Mouse (Mus musculus): ENCODE results near the gene Esrrg. TPM values are rescaled to one million over a fixed set of nuclear protein-coding genes. Genes with fewer than 3 reads are reported as not detected.

Esrrg gene
- total and polyA plus RNA-seq, 3 experiments, result not detected

DNA sequence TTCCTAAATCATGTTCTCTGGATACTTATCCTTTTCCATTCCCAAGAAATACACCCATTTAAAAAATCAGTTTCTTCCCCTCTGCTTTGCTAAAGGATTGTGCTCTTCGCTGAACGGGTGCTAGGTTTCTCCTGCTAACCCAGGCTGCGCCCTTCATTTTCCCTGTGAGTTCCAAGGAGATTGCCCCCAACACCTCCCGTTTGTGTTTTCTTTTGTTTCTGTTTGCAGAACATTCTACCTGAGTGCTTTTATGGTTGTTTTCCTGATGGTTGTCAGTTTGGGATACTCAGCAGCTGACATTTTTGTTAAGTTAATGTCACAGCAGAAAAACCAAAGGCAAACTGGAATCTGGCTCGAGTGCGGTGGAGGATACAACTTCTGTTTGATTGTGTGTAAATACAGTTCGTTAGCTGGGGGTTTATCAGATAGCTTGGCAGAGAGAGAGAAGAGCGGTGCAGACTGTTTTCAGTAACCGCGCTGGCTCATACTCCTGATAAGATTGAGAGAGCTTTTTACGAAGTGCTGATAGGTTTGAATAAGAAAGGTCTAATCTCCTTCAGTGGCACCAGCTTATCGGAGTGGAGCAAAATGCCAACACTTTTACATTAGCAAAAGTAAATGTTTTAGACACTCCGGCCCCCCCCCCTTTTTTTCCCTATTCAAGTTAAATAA, 398.4 kb downstream of the Esrrg start:
- no peaks in the 10 kb centered on the region for H3K36me3 ChIP-seq (replicated peaks in 1 of 2; ENCODE audit: control insufficient read depth in 1 of 2, insufficient read depth in 1 of 2, low read length in 1 of 2)
- no peak overlapping the region for H3K27ac ChIP-seq (ENCODE audit: insufficient read depth, low read depth)
- H3K9ac ChIP-seq (ENCODE audit: insufficient read depth, low read depth), result no peak overlapping the region
- no peak overlapping the region for H3K4me3 ChIP-seq (replicated peaks in 1 of 3; ENCODE audit: low read depth in 2 of 3, low read length in 2 of 3, poor library complexity in 1 of 3)
- H3K27me3 ChIP-seq (replicated peaks), result no peaks in the 10 kb centered on the region
- in situ Hi-C loops (cut with MboI; ENCODE audit: low pct_ligation_motif_present, low pct_unique_long_range_greater_than_20kb, low sequenced_read_pairs) (no loop called here), dilution Hi-C loops (cut with MboI; ENCODE audit: extremely low pct_ligation_motif_present, extremely low pct_unique_long_range_greater_than_20kb, low sequenced_read_pairs) (no loop called here)
- no peak overlapping the region for H3K4me2 ChIP-seq (ENCODE audit: insufficient read depth, low read depth, poor library complexity, severe bottlenecking)
- peaks cover 65% of the 10 kb centered on the region for H3K9me3 ChIP-seq (replicated peaks; ENCODE audit: low read length)
- TF ChIP-seq KAT2A (IDR thresholded peaks at IDR 0.05; ENCODE audit: insufficient replicate concordance, low read length) (no peak), SMC3 (IDR thresholded peaks at IDR 0.05; ENCODE audit: low read depth, low read length) (no peak), UBTF (IDR thresholded peaks at IDR 0.05; ENCODE audit: low read depth, low read length) (no peak), BHLHE40 (IDR thresholded peaks at IDR 0.05; ENCODE audit: low read depth, low read length) (no peak), CHD1 (IDR thresholded peaks at IDR 0.05; ENCODE audit: low read depth, low read length) (no peak)
- no peak for DNase-seq (ENCODE audit: extremely low read depth)
- H3K4me1 ChIP-seq (ENCODE audit: control insufficient read depth in 1 of 2, insufficient read depth in 2 of 2), result no peaks in the 10 kb centered on the region
- H3K79me2 ChIP-seq (replicated peaks; ENCODE audit: control insufficient read depth, extremely low read depth, insufficient read depth, poor library complexity, severe bottlenecking), result no peaks in the 10 kb centered on the region

DNA sequence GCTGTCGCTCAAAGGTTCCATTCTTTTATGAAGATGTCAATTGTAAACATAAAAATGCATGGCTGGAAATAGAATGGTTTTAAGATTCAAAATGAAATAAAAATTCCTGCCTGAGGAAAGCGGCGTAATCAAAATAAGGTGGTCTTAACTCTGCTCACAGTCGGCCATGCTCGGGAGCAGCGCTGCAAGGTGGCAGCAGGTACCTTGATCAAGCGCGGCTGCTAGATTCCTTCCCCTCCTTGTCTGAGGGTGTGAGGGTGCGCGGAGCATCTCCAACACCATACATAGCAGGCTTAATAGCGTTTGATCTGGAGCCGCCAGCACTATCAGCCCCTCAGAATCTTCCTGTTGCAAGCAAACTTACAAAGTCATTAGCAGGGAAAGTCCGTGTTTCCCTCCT, 399.9 kb downstream of the Esrrg start:
- Histone ChIP-seq H3K79me2 (replicated peaks; ENCODE audit: control insufficient read depth, extremely low read depth, insufficient read depth, poor library complexity, severe bottlenecking) (no peaks in the 10 kb centered on the region), H3K36me3 (replicated peaks in 1 of 2; ENCODE audit: control insufficient read depth in 1 of 2, insufficient read depth in 1 of 2, low read length in 1 of 2) (no peaks in the 10 kb centered on the region), H3K27me3 (replicated peaks) (no peaks in the 10 kb centered on the region), H3K9ac (ENCODE audit: insufficient read depth, low read depth) (no peak overlapping the region), H3K9me3 (replicated peaks; ENCODE audit: low read length) (peaks cover 61% of the 10 kb centered on the region), H3K27ac (ENCODE audit: insufficient read depth, low read depth) (no peak overlapping the region), H3K4me3 (replicated peaks in 1 of 3; ENCODE audit: low read depth in 2 of 3, low read length in 2 of 3, poor library complexity in 1 of 3) (no peak overlapping the region), H3K4me1 (ENCODE audit: control insufficient read depth in 1 of 2, insufficient read depth in 2 of 2) (no peaks in the 10 kb centered on the region), H3K4me2 (ENCODE audit: insufficient read depth, low read depth, poor library complexity, severe bottlenecking) (no peak overlapping the region)
- no peak for DNase-seq (ENCODE audit: extremely low read depth)
- dilution Hi-C loops (cut with MboI; ENCODE audit: extremely low pct_ligation_motif_present, extremely low pct_unique_long_range_greater_than_20kb, low sequenced_read_pairs) (no loop called here), in situ Hi-C loops (cut with MboI; ENCODE audit: low pct_ligation_motif_present, low pct_unique_long_range_greater_than_20kb, low sequenced_read_pairs) (no loop called here)
- TF ChIP-seq POLR2A (IDR thresholded peaks at IDR 0.05; ENCODE audit: low read depth, low read length) (no peak), ETS1 (conservative IDR thresholded peaks at IDR 0.05; ENCODE audit: low read depth, low read length) (no peak), GABPA (IDR thresholded peaks at IDR 0.05; ENCODE audit: insufficient replicate concordance, low read depth, low read length) (no peak), ZC3H11A (IDR thresholded peaks at IDR 0.05; ENCODE audit: low read depth, low read length) (no peak), ZMIZ1 (IDR thresholded peaks at IDR 0.05; ENCODE audit: low read depth, low read length) (no peak), SIN3A (IDR thresholded peaks at IDR 0.05; ENCODE audit: low read length) (no peak), UBTF (IDR thresholded peaks at IDR 0.05; ENCODE audit: low read depth, low read length) (no peak), MAZ (IDR thresholded peaks at IDR 0.05; ENCODE audit: low read depth, low read length) (no peak)

GRCm38 (mm10) chr1:188009868-188010267, 401.3 kb downstream of the Esrrg start:
- H3K27ac ChIP-seq (ENCODE audit: insufficient read depth, low read depth), result no peak overlapping the region
- TF ChIP-seq MXI1 (IDR thresholded peaks at IDR 0.05; ENCODE audit: low read depth, low read length), result no peak
- no peak for TF ChIP-seq POLR2AphosphoS2 (IDR thresholded peaks at IDR 0.05; ENCODE audit: low read depth, low read length)
- no peak for TF ChIP-seq MAX (IDR thresholded peaks at IDR 0.05; ENCODE audit: low read length)
- TF ChIP-seq TCF12 (IDR thresholded peaks at IDR 0.05; ENCODE audit: low read depth, low read length), result no peak
- TF ChIP-seq MAZ (IDR thresholded peaks at IDR 0.05; ENCODE audit: low read depth, low read length), result no peak
- no peak for TF ChIP-seq RCOR1 (conservative IDR thresholded peaks at IDR 0.05; ENCODE audit: low read depth, low read length)
- TF ChIP-seq BHLHE40 (IDR thresholded peaks at IDR 0.05; ENCODE audit: low read depth, low read length), result no peak
- no peak for TF ChIP-seq GABPA (IDR thresholded peaks at IDR 0.05; ENCODE audit: insufficient replicate concordance, low read depth, low read length)
- H3K9me3 ChIP-seq (replicated peaks; ENCODE audit: low read length), result peaks cover 64% of the 10 kb centered on the region
- dilution Hi-C loops (cut with MboI; ENCODE audit: extremely low pct_ligation_motif_present, extremely low pct_unique_long_range_greater_than_20kb, low sequenced_read_pairs), result no loop called here
- H3K79me2 ChIP-seq (replicated peaks; ENCODE audit: control insufficient read depth, extremely low read depth, insufficient read depth, poor library complexity, severe bottlenecking), result no peaks in the 10 kb centered on the region
- H3K4me3 ChIP-seq (replicated peaks in 1 of 3; ENCODE audit: low read depth in 2 of 3, low read length in 2 of 3, poor library complexity in 1 of 3), result no peak overlapping the region
- no peaks in the 10 kb centered on the region for H3K4me1 ChIP-seq (ENCODE audit: control insufficient read depth in 1 of 2, insufficient read depth in 2 of 2)
- in situ Hi-C loops (cut with MboI; ENCODE audit: low pct_ligation_motif_present, low pct_unique_long_range_greater_than_20kb, low sequenced_read_pairs), result no loop called here
- H3K27me3 ChIP-seq (replicated peaks), result no peaks in the 10 kb centered on the region
- no peak for DNase-seq (ENCODE audit: extremely low read depth)
- no peak overlapping the region for H3K9ac ChIP-seq (ENCODE audit: insufficient read depth, low read depth)
- no peak overlapping the region for H3K4me2 ChIP-seq (ENCODE audit: insufficient read depth, low read depth, poor library complexity, severe bottlenecking)
- no peaks in the 10 kb centered on the region for H3K36me3 ChIP-seq (replicated peaks in 1 of 2; ENCODE audit: control insufficient read depth in 1 of 2, insufficient read depth in 1 of 2, low read length in 1 of 2)
